Mouse (Mus musculus): ENCODE measurements around the gene Scn8a. TPM values are rescaled to one million over a fixed set of nuclear protein-coding genes. Genes with fewer than 3 reads are reported as not detected.
A peak's percentile ranks its signal among the peaks of the same experiment; 100 is the strongest.

Scn8a gene
- total RNA-seq, 2 experiments from 2014 or later: 0.37 to 1.00 TPM

DNA sequence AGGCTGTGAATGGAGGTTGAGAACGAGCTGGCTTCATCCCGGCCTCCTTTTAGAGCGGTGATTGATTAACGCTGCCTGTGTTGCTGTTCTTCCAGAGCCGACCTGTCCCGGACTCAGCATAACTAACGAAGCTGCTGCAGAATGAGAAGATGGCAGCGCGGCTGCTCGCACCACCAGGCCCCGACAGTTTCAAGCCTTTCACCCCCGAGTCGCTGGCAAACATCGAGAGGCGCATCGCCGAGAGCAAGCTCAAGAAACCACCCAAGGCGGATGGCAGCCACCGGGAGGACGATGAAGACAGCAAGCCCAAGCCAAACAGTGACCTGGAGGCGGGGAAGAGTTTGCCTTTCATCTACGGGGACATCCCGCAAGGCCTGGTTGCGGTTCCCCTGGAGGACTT is 66.5 kb downstream of the Scn8a start:
- intact Hi-C loops (cut with DNase I; ENCODE audit: low total_unique reads): no loop called here

DNA sequence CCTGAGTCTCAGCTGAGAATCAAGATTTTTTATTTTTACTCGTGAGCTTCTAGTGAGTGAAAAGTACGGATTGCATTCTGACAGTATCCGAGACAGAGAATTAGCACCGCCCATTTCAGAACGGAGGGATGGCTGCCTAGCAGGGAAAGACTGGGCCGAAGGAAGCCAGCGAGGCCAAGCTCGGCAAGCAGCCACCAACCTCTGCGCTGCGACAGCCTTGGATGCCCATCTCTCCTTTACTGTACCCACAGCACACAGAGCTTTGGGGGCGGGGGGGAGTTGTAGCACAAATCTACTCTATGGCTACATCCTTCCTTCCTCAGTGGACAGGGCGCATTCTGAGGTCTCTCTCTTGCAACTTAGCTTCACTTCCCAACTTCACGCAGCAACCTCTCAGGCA is 78.7 kb downstream of the Scn8a start:
- no peak for DNase-seq
- intact Hi-C loops (cut with DNase I; ENCODE audit: low total_unique reads): no loop called here

More for the DNA sequence above, 66.5 kb downstream of the Scn8a start:
- DNase-seq: no peak

DNA sequence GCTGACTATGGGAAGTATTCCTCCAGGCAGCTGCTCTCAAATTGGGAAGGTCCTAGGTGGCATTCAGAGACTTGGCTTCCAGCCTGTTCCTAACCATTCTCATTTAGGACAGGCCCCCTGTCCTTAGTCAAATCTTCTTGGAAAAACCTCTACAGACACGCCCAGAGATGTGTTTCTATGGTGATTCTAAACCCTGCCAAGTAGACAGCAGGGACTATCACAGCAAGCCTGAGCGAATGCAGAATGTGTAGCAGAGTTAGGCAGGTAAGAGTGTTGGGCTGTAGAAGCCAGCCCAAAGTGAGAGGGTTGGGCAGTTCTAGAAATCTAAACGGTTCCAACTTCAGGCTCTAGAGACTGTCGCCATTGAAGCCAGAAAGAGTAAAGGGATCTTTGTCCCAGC is 79.5 kb downstream of the Scn8a start:
- DNase-seq: no peak
- intact Hi-C loops (cut with DNase I; ENCODE audit: low total_unique reads): no loop called here

DNA sequence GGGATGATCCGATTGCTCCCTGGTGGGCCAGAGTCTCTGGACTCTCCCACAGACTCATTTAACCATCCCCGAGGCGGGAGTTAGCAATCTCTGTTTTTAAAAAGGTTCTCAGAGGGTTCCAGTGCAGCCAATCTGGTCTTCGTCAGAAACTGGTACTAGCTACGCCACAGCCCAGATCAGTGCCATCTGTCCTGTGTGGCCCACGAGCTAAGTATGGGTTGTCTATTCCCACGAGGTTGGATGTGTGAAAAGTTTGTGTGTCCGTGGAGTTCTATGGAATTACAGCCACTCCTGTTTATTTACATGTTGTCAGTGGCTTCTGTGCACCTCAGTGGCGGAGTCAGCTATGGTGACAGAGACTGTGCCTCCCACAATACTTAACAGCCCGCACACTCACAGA is 81.8 kb downstream of the Scn8a start:
- intact Hi-C loops (cut with DNase I; ENCODE audit: low total_unique reads): no loop called here
- no peak for DNase-seq

DNA sequence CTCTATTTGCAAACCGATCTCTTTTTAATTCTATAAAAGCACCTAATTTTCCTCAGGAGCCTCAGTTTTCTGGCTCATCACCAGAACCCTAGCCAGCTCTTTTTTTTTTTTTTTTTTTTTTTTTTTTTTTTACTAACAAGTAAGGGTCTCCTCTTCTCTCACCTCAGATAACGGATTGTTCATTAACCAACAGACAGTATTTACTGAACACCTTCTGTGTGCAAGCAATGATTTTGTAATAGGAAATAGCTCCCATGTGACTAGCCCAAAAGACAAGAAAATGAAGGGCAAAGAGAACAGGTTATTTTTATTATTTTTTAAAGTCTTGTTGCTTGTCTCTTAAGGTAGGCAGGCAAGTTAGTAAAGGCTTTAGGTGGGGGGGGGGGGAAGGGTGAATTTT is 82.6 kb downstream of the Scn8a start:
- intact Hi-C loops (cut with DNase I; ENCODE audit: low total_unique reads): no loop called here
- DNase-seq: no peak

DNA sequence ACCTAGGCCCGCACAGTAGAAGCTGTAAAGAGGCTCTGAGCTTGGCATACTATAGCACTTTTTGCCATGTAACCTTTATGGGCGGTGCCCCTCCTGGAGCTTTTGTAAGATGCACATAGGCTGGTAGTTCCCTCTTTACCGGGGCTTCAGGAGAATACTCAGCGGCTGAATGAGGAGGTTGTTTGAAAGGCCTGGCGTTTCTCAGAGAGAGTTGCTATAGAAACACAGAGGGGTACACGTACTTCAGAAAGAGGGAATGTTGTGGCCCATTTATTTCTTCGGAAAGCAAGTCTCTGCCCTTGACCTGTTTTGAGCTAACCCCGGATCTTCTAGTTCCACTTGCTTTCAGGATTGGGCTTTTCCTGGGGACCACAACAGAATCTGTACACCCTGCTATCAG is 83.2 kb downstream of the Scn8a start:
- DNase-seq: no peak
- intact Hi-C loops (cut with DNase I; ENCODE audit: low total_unique reads): no loop called here

DNA sequence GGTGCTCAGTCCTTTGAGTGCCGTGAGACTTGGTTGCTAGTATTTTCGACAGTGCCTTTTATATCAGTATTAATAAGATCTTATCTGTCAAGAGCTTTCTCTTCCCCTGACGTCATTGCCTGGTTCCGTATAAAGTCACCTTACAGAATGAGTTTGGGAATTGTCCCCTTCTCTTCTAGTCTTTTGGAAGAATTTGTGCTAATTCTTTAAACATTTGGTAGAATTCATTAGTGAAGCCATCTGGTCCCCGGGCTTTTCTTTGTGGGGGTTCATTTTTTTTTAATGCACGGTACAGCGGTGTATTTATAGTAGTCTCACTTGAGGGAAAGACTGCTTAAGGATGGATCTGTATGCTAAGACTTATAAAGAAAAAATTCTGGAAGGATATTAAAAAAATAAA is 84.3 kb downstream of the Scn8a start:
- no peak for DNase-seq
- intact Hi-C loops (cut with DNase I; ENCODE audit: low total_unique reads): no loop called here

DNA sequence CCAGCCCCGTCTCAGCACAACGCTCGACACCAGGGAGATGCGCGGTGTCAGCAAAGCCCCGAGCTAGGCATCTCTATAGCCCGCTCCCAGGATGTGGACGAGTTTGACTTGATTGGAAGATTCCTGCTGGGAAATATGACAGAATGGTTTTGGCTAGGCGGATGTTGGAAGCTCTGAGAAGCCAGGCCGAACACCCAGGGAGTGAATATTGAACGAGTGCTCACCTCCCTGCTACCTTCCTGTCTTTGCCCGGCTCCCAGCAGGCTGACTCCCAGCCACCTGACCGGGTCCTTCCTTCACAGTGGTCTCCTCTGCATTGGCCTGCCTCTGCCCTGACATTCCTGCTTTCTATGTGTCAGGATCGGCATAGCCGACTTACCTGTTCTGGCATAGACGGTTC is 85.1 kb downstream of the Scn8a start:
- intact Hi-C loops (cut with DNase I; ENCODE audit: low total_unique reads): no loop called here
- DNase-seq: no peak

DNA sequence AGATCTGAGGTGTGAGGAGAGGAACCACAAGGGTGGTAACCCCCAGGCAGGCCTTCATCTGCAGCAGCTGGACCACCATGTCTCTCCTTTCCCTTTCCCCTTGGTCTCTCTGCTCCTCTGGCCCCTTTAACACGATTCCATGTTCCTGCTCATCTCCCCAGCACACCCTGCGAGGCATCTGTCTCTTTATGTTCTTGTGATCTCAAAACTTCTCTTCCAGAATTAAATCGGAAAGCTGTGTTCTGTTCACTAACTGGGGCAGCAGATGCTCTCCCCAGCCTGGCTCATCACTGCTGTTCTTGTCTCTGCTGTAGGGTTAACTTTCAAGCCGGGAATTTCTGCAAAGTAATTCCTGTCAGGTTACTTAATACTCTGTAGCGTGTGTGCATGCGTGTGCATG is 91.3 kb downstream of the Scn8a start:
- intact Hi-C loops (cut with DNase I; ENCODE audit: low total_unique reads): no loop called here

DNA sequence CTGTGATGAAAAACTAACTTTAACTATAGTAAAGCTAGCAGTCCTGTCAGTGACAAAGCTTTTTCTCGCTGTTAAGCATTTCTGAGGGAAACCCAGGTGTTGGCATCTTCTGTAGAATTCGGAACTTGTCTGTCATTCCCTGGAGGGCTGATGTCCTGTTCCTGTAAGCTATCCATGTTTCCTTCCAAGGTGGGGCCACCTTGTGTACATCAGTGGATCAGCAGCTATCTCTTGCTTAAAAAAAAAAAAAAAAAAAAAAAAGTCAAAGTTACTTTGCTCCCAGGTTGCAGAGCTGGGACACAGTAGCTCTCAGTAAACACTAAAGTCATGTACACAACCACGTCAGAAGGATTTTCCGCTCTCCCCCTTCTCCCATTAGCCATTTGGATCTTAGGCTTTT is 91.9 kb downstream of the Scn8a start:
- no peak for DNase-seq
- intact Hi-C loops (cut with DNase I; ENCODE audit: low total_unique reads): no loop called here

More for the DNA sequence above, 91.3 kb downstream of the Scn8a start:
- no peak for DNase-seq

DNA sequence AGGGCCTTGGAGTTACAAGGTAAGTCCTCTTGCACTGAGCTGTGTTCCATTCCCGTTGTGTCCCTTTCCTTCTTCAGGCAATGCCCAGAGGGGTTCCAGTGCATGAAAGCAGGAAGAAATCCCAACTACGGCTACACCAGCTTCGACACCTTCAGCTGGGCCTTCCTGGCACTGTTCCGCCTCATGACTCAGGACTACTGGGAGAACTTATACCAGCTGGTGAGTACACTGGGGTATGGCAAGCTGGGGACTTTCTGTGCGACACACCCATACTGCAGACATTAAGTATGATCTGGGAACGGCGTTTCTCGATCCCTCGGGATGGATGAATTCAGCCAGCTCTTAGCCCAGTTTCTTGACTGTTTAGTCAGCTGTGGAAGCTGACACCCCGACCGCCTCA is 101.8 kb downstream of the Scn8a start:
- intact Hi-C loops (cut with DNase I; ENCODE audit: low total_unique reads): no loop called here
- DNase-seq: no peak

DNA sequence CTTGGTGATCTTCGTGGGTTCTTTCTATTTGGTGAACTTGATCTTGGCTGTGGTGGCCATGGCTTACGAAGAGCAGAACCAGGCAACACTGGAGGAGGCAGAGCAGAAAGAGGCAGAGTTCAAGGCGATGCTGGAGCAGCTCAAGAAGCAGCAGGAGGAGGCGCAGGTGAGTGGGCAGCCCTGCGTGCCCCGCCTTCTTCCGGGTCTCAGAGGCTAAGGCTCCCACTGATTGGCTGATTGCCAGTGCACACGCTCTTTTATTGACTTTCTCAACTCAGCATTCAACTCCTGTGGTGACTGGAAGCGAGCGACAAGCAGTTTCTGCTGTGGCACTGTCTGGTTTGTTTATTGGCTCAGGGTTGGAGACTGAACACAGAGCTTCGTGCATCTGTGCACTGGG is 103.1 kb downstream of the Scn8a start:
- no peak for DNase-seq
- intact Hi-C loops (cut with DNase I; ENCODE audit: low total_unique reads): no loop called here

DNA sequence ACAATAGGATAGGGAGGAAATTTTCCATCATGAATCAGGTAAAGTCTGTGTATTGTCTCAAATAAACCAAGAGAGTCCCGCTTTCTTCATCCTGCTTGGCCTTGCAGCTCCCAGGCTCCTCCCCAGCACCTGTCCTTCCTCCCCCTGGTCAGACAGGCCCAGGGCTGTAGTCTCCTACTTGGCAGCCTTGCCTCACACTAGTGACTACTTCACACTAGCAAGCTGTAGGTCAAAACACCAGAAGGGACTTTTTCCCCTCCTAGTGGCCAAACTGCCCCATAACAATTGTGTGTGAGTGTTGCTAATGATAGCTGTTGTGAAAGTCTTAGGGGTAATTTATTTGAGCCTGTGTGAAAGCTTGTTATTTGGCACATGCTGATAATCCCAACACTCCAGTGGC is 105.0 kb downstream of the Scn8a start:
- DNase-seq: no peak
- intact Hi-C loops (cut with DNase I; ENCODE audit: low total_unique reads): no loop called here

DNA sequence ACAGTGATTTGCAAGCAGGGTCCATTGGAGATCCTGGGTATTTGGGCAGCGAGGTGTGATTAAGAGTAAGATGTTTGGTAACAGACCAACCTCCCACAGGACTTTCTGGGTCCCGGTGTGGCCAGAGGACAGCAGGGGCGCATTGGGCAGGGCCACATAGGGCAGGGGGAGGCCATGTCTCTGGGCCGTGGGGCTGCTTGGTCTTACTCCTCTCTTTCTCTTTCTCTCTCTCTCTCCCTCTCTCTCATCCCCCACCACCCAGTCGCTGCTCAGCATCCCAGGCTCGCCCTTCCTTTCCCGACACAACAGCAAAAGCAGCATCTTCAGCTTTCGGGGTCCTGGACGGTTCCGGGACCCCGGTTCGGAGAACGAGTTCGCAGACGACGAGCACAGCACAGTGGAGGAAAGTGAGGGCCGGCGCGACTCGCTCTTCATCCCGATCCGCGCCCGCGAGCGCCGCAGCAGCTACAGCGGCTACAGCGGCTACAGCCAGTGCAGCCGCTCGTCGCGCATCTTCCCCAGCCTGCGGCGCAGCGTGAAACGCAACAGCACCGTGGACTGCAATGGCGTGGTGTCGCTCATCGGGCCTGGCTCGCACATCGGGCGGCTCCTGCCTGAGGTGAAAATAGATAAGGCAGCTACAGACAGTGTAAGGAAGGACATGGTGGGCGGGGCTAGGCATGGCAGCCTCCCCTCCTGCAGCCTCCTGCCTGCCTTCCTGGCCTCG is 113.9 kb downstream of the Scn8a start:
- DNase-seq: peak; percentile 37
- intact Hi-C loops (cut with DNase I; ENCODE audit: low total_unique reads): no loop called here

DNA sequence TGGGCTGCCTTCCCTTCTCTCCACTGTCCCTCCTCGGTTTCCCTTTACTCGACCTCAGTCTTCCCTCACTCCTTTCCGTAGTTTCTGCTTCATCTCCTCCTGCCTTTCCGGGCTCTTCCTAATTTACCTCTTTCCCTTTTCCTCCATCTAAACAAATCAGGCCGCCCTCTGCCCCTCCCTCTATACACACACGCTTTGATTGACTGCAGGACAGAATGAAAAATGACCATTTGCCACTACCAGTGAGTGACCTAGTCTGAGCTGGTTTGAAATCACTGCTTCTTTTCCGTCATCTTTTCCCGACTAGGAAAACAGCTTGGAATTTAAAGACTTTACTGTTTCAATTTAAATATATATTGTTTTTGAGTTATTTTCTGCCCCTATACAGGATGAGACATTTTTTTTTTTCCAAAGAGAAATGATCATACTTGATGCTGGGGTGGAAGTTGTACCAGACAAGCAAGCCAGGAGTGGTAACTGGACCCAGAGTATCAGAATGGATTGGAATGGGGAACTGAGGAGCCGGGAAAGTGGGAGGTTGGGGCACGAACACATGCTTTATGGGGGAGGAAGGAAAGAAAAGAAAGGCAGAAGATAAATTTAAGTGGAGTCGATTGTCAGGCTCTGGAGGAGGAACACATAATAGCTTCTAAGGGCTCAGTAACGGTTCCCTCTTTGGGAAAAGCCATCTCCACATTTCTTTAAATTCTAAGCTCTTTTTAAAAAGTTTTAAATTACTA is 114.7 kb downstream of the Scn8a start:
- no peak for DNase-seq
- intact Hi-C loops (cut with DNase I; ENCODE audit: low total_unique reads): no loop called here

DNA sequence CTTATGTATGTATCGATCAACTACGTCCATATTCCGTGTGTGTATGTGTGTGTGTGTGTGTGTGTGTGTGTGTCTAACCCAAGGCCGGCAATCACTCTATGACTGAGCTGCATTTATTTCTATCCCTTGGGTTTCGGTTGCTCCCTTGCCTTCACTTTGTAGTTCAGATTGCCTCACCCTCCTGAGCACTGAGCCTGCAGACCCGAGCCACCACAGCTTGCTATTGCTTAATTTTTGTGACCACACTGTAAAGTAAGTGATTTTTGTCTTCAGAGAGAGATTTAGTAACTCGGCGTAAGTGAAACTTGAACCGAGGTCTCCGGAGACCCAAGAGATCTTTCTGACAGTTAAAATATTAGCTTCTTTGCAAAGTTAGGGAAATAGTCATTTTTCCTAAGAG is 116.8 kb downstream of the Scn8a start:
- no peak for DNase-seq
- intact Hi-C loops (cut with DNase I; ENCODE audit: low total_unique reads): no loop called here

DNA sequence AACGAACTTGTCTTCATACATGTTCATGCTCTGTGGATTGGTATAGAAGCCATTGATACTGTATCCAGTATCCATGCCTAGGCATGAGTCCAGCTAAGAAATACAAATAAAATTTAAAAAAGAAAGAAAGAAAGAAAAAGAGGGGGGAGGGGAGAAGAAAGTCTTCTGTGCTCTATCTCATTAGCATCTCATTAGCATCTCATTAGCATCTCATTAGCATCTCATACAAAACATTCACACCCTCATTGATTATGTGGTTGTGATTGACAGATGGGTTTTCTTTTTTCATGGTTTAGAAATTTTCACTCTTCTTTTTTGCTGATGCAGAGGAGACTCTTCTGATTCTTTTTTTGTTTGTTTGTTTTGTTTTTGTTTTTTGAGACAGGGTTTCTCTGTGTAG is 117.4 kb downstream of the Scn8a start:
- no peak for DNase-seq
- intact Hi-C loops (cut with DNase I; ENCODE audit: low total_unique reads): no loop called here

DNA sequence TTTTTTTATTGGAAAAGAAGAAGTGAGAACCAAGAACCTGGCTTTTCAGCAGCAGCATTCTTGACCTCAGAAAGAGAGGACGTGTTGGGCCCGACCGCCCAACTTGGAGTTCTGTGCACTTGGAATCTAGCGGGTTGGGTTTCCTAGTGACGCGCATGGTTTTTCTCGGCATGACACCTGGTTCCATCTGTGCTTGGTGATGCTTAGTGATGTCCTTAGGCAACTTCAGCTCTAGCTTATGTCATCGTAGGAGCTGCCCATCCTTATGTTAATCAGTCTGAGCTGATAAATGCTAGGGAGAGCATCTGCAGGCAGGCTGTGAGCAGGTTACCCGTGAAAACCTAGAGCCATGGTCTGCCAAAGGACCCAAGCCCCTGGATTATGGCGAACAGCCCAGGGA is 120.6 kb downstream of the Scn8a start:
- intact Hi-C loops (cut with DNase I; ENCODE audit: low total_unique reads): no loop called here
- no peak for DNase-seq

DNA sequence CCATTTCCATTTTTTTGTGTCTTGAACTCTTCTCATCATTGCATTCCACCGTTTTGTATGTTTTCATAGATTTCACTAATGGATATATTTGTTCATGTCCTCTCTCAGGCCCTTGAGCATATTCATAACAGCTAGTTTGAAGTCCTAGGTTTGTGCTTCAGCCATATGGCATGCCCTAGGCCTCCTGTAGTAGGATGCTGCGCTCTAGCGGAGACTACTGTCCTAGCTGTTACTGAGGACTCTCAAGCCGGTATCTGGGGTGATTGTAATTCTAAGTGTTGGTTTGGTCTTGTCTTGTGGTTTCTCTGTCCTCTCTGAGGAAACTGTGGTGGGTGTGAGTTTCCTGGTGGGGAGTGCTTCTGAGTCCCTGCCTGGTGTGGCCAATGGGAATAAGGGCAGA is 127.4 kb downstream of the Scn8a start:
- no peak for DNase-seq

DNA sequence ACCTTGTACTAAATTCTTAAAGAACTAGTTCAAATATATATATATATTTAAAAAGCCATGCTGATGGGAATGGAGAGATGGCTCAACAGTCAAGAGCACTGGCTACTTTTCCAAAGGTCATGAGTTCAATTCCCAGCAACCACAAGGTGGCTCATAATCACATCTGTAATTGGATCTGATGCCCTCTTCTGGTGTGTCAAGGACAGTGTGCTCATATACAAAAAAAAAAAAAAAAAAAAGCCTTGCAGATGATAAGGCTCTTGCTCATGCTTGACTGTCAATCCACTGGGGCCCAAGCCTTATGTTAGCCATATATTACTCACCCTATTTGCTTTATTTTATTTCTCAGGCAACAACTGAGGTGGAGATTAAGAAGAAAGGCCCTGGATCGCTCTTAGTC is 132.0 kb downstream of the Scn8a start:
- DNase-seq: no peak
- intact Hi-C loops (cut with DNase I; ENCODE audit: low total_unique reads): no loop called here

More for the DNA sequence above, 127.4 kb downstream of the Scn8a start:
- intact Hi-C loops (cut with DNase I; ENCODE audit: low total_unique reads): no loop called here

DNA sequence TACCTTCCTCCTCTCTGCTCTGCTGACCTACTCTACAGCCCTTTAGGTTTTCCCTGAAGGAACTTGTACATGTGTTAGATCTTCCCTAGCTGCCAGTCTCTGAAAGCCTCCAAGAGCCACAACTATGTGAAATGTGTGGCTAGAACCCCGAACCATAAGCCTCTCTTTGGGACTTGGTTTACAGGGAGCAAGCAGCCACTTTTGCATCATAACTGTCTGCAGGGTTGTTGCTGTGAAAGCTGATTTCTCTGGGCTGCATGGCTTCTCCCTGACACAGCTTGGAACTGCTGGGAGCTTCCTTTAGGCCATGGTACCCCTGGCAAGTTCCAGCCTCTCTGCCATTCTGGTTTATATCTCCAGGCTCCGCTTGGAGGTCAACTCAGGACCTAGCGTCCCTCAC is 132.8 kb downstream of the Scn8a start:
- intact Hi-C loops (cut with DNase I; ENCODE audit: low total_unique reads): no loop called here
- DNase-seq: no peak
